Mouse (Mus musculus) embryo, embryonic 10 days (tissue): ENCODE results near the gene Mnx1.

Experiments
- DNase-seq: peaks from one replicate; pipeline ENCODE4 v3.0.0-alpha.2; 2015; ENCODE audit warnings: low spot score

Gene Mnx1

GRCm38 (mm10) chr5:29478208-29479197 is at the start of gene Mnx1:
Gene Mnx1 (minus strand): TSS chr5:29478470.
- peak; percentile 54 for DNase-seq

- no peak for DNase-seq
These were observed 38.2 kb upstream of the Mnx1 start for GRCm38 (mm10) chr5:29516432-29516831.

- no peak for DNase-seq
These were observed 37.6 kb upstream of the Mnx1 start for GRCm38 (mm10) chr5:29515888-29516287.

- no peak for DNase-seq
These were observed 28.7 kb upstream of the Mnx1 start for GRCm38 (mm10) chr5:29507013-29507412.

- DNase-seq, result no peak
These were observed 9.1 kb upstream of the Mnx1 start for GRCm38 (mm10) chr5:29487321-29487720.

GRCm38 (mm10) chr5:29485941-29486320 is 7.7 kb upstream of the Mnx1 start:
- no peak for DNase-seq

GRCm38 (mm10) chr5:29484965-29485940 is 7.0 kb upstream of the Mnx1 start:
- DNase-seq, result peak; percentile 43

GRCm38 (mm10) chr5:29483801-29484200 is 5.5 kb upstream of the Mnx1 start:
- no peak for DNase-seq

- peak; percentile 77 for DNase-seq
These were observed 926 bp upstream of the Mnx1 start for GRCm38 (mm10) chr5:29479198-29479593.

- no peak for DNase-seq
These were observed 629 bp downstream of the Mnx1 start for GRCm38 (mm10) chr5:29477474-29478207.

GRCm38 (mm10) chr5:29476021-29476420 is 2.2 kb downstream of the Mnx1 start:
- DNase-seq, result no peak

GRCm38 (mm10) chr5:29475556-29475955 is 2.7 kb downstream of the Mnx1 start:
- DNase-seq, result no peak

GRCm38 (mm10) chr5:29475041-29475440 is 3.2 kb downstream of the Mnx1 start:
- no peak for DNase-seq

- DNase-seq, result no peak
These were observed 3.9 kb downstream of the Mnx1 start for GRCm38 (mm10) chr5:29474246-29474960.

- DNase-seq, result no peak
These were observed 4.6 kb downstream of the Mnx1 start for GRCm38 (mm10) chr5:29473551-29474245.

- peak; percentile 78 for DNase-seq
These were observed 6.2 kb downstream of the Mnx1 start for GRCm38 (mm10) chr5:29471855-29472665.

- no peak for DNase-seq
These were observed 6.9 kb downstream of the Mnx1 start for GRCm38 (mm10) chr5:29471396-29471795.

GRCm38 (mm10) chr5:29470851-29471394 is 7.3 kb downstream of the Mnx1 start:
- DNase-seq, result no peak

- no peak for DNase-seq
These were observed 8.0 kb downstream of the Mnx1 start for GRCm38 (mm10) chr5:29470271-29470670.
